Mouse (Mus musculus): Measurements from ENCODE around the gene Tbx2. TPM values are rescaled to one million over a fixed set of nuclear protein-coding genes. Genes with fewer than 3 reads are reported as not detected.

The Tbx2 gene
- polyA plus RNA-seq, 1 experiment, result 3.5 TPM

GRCm38 (mm10) chr11:85837291-85837647 is 4.9 kb downstream of the Tbx2 start:
- H3K27ac ChIP-seq (ENCODE audit: control insufficient read depth, insufficient read depth, low read length), result no peak overlapping the region
- no peak for DNase-seq
- 8% methylated on average over 18 of the region's 18 CpGs for WGBS
- H3K27me3 ChIP-seq (ENCODE audit: control insufficient read depth, insufficient read depth, low read length), result peaks cover 58% of the 10 kb centered on the region
- TF ChIP-seq POLR2A (IDR thresholded peaks at IDR 0.05; ENCODE audit: control insufficient read depth, extremely low read depth, insufficient read depth, low read length, poor library complexity) (no peak), CTCF (IDR thresholded peaks at IDR 0.05; ENCODE audit: borderline replicate concordance, control insufficient read depth, extremely low read depth, insufficient read depth, low read length, poor library complexity) (no peak)
- H3K4me3 ChIP-seq (ENCODE audit: control insufficient read depth, insufficient read depth, low read length), result no peak overlapping the region
- no peaks in the 10 kb centered on the region for H3K36me3 ChIP-seq (ENCODE audit: control insufficient read depth, insufficient read depth, low read length)
- peaks cover 6% of the 10 kb centered on the region; the same call in 1 of the 2 replicates for H3K4me1 ChIP-seq (replicated peaks; ENCODE audit: control insufficient read depth, insufficient read depth, low read length)

GRCm38 (mm10) chr11:85837648-85838423 is 5.5 kb downstream of the Tbx2 start:
- no peak for DNase-seq
- Histone ChIP-seq H3K27me3 (ENCODE audit: control insufficient read depth, insufficient read depth, low read length) (peaks cover 59% of the 10 kb centered on the region), H3K4me3 (ENCODE audit: control insufficient read depth, insufficient read depth, low read length) (no peak overlapping the region), H3K27ac (ENCODE audit: control insufficient read depth, insufficient read depth, low read length) (no peak overlapping the region), H3K36me3 (ENCODE audit: control insufficient read depth, insufficient read depth, low read length) (no peaks in the 10 kb centered on the region), H3K4me1 (replicated peaks; ENCODE audit: control insufficient read depth, insufficient read depth, low read length) (peaks cover 6% of the 10 kb centered on the region; the same call in 1 of the 2 replicates)
- no peak for TF ChIP-seq POLR2A (IDR thresholded peaks at IDR 0.05; ENCODE audit: control insufficient read depth, extremely low read depth, insufficient read depth, low read length, poor library complexity)
- no peak for TF ChIP-seq CTCF (IDR thresholded peaks at IDR 0.05; ENCODE audit: borderline replicate concordance, control insufficient read depth, extremely low read depth, insufficient read depth, low read length, poor library complexity)
- 4% methylated on average over 67 of the region's 67 CpGs for WGBS

GRCm38 (mm10) chr11:85838424-85839257 is 6.3 kb downstream of the Tbx2 start:
- Histone ChIP-seq H3K4me1 (replicated peaks; ENCODE audit: control insufficient read depth, insufficient read depth, low read length) (peaks cover 7% of the 10 kb centered on the region; the same call in 1 of the 2 replicates), H3K36me3 (ENCODE audit: control insufficient read depth, insufficient read depth, low read length) (no peaks in the 10 kb centered on the region), H3K27ac (ENCODE audit: control insufficient read depth, insufficient read depth, low read length) (no peak overlapping the region), H3K4me3 (ENCODE audit: control insufficient read depth, insufficient read depth, low read length) (no peak overlapping the region), H3K27me3 (ENCODE audit: control insufficient read depth, insufficient read depth, low read length) (peaks cover 63% of the 10 kb centered on the region)
- TF ChIP-seq POLR2A (IDR thresholded peaks at IDR 0.05; ENCODE audit: control insufficient read depth, extremely low read depth, insufficient read depth, low read length, poor library complexity) (no peak), CTCF (IDR thresholded peaks at IDR 0.05; ENCODE audit: borderline replicate concordance, control insufficient read depth, extremely low read depth, insufficient read depth, low read length, poor library complexity) (no peak)
- WGBS, result 20% methylated on average over 20 of the region's 20 CpGs
- no peak for DNase-seq

GRCm38 (mm10) chr11:85839258-85840030 is 7.1 kb downstream of the Tbx2 start:
- Histone ChIP-seq H3K36me3 (ENCODE audit: control insufficient read depth, insufficient read depth, low read length) (no peaks in the 10 kb centered on the region), H3K4me3 (ENCODE audit: control insufficient read depth, insufficient read depth, low read length) (no peak overlapping the region), H3K27me3 (ENCODE audit: control insufficient read depth, insufficient read depth, low read length) (peaks cover 63% of the 10 kb centered on the region), H3K27ac (ENCODE audit: control insufficient read depth, insufficient read depth, low read length) (no peak overlapping the region), H3K4me1 (replicated peaks; ENCODE audit: control insufficient read depth, insufficient read depth, low read length) (peaks cover 7% of the 10 kb centered on the region; the same call in 1 of the 2 replicates)
- 41% methylated on average over 7 of the region's 7 CpGs for WGBS
- TF ChIP-seq POLR2A (IDR thresholded peaks at IDR 0.05; ENCODE audit: control insufficient read depth, extremely low read depth, insufficient read depth, low read length, poor library complexity) (no peak), CTCF (IDR thresholded peaks at IDR 0.05; ENCODE audit: borderline replicate concordance, control insufficient read depth, extremely low read depth, insufficient read depth, low read length, poor library complexity) (no peak)
- DNase-seq, result no peak

DNA sequence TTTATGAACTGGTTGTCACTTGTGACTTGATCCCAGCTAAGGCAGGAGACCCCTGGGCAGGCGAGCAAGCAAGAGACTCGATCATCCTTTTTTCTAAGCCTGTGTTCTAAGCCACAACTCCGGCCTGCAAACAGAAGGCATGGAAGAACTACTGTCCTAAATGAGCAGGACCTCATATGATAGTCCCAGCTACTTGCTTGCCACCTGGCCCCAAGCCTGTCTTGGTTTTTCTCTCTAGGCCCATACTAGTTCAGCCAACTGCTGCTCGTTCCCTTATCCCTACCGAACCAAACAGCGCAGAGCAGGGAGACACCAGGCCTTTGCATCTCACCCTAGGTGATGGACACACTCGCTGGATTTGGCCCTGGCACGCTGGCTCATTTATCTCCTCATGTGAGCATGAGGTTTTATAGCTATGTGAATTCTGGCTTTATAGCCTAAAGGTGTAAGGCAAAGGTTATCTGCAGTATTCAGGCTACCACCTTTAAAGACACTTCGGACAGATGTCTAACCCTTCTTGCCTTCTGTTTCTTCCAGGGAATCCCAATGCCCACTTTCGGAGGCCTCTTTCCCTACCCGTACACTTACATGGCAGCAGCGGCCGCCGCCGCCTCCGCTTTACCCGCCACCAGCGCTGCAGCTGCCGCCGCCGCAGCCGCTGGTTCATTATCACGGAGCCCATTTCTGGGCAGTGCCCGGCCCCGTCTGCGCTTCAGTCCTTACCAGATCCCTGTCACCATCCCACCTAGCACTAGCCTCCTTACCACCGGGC is 7.9 kb downstream of the Tbx2 start:
- DNase-seq, result no peak
- whole genome bisulfite sequencing, result 12% methylated on average over 27 of the region's 27 CpGs
- no peaks in the 10 kb centered on the region for H3K36me3 ChIP-seq (ENCODE audit: control insufficient read depth, insufficient read depth, low read length)
- peaks cover 7% of the 10 kb centered on the region; the same call in 1 of the 2 replicates for H3K4me1 ChIP-seq (replicated peaks; ENCODE audit: control insufficient read depth, insufficient read depth, low read length)
- H3K27me3 ChIP-seq (ENCODE audit: control insufficient read depth, insufficient read depth, low read length), result peaks cover 59% of the 10 kb centered on the region
- H3K4me3 ChIP-seq (ENCODE audit: control insufficient read depth, insufficient read depth, low read length), result no peak overlapping the region
- TF ChIP-seq POLR2A (IDR thresholded peaks at IDR 0.05; ENCODE audit: control insufficient read depth, extremely low read depth, insufficient read depth, low read length, poor library complexity) (no peak), CTCF (IDR thresholded peaks at IDR 0.05; ENCODE audit: borderline replicate concordance, control insufficient read depth, extremely low read depth, insufficient read depth, low read length, poor library complexity) (no peak)
- no peak overlapping the region for H3K27ac ChIP-seq (ENCODE audit: control insufficient read depth, insufficient read depth, low read length)

Data from thymus, adult 2 months (tissue).